Mouse (Mus musculus): ENCODE measurements around the gene Bcap31.
A peak's percentile ranks its signal among the peaks of the same experiment; 100 is the strongest.
"Not testable (repeated sequence)": the region's sequence is repeated elsewhere in the genome, so short reads cannot be mapped to it uniquely, and the experiment has no call there.

Bcap31 gene

GRCm38 (mm10) chrX:73716109-73716661 is at the start of gene Bcap31, which contains the start of gene Abcd1:
Bcap31 (minus strand) TSS chrX:73716175.
Abcd1 (plus strand) TSS chrX:73716597.
- DNase-seq: peak; percentile 93 to 94

GRCm38 (mm10) chrX:73765311-73765710 is 49.3 kb upstream of the Bcap31 start:
- DNase-seq: no peak

GRCm38 (mm10) chrX:73758611-73759290 is 42.8 kb upstream of the Bcap31 start:
- DNase-seq: no peak

- no peak for DNase-seq
Observed at GRCm38 (mm10) chrX:73756334-73757140, 40.6 kb upstream of the Bcap31 start, which contains the start of gene Plxnb3. Plxnb3 (plus strand) TSS chrX:73757090.

GRCm38 (mm10) chrX:73748977-73749376 is 33.0 kb upstream of the Bcap31 start:
- no peak for DNase-seq

GRCm38 (mm10) chrX:73744774-73745481 is 29.0 kb upstream of the Bcap31 start:
- DNase-seq: no peak

- not testable (repeated sequence) for DNase-seq
Observed at GRCm38 (mm10) chrX:73739841-73740240, 23.9 kb upstream of the Bcap31 start.

- no peak for DNase-seq
Observed at GRCm38 (mm10) chrX:73739151-73739550, 23.2 kb upstream of the Bcap31 start.

- DNase-seq: peak in 1 of 2 experiments; percentile 6
Observed at GRCm38 (mm10) chrX:73738155-73738554, 22.2 kb upstream of the Bcap31 start.

- DNase-seq: no peak
Observed at GRCm38 (mm10) chrX:73730908-73731307, 14.9 kb upstream of the Bcap31 start.

- peak; percentile 26 to 42 for DNase-seq
Observed at GRCm38 (mm10) chrX:73718686-73719362, 2.8 kb upstream of the Bcap31 start.

- DNase-seq: no peak
Observed at GRCm38 (mm10) chrX:73718271-73718670, 2.3 kb upstream of the Bcap31 start.

- DNase-seq: peak; percentile 48
Observed at GRCm38 (mm10) chrX:73717667-73718066, 1.7 kb upstream of the Bcap31 start.

GRCm38 (mm10) chrX:73716709-73717545 is 952 bp upstream of the Bcap31 start:
- DNase-seq: peak; percentile 11 to 22

- DNase-seq: peak; percentile 20 to 29
Observed at GRCm38 (mm10) chrX:73715476-73716108, 383 bp downstream of the Bcap31 start.

- no peak for DNase-seq
Observed at GRCm38 (mm10) chrX:73700472-73700871, 15.5 kb downstream of the Bcap31 start.

GRCm38 (mm10) chrX:73690917-73691629 is 24.9 kb downstream of the Bcap31 start:
- peak in 1 of 2 experiments; percentile 40 for DNase-seq

GRCm38 (mm10) chrX:73685629-73686028 is 30.3 kb downstream of the Bcap31 start:
- no peak for DNase-seq

- no peak for DNase-seq
Observed at GRCm38 (mm10) chrX:73684978-73685377, 31.0 kb downstream of the Bcap31 start.

- no peak for DNase-seq
Observed at GRCm38 (mm10) chrX:73684156-73684555, 31.8 kb downstream of the Bcap31 start.

Data from spleen, adult 18-20 months (tissue).